Mouse (Mus musculus) gastrocnemius, adult 2 months (tissue): Measurements from ENCODE around the gene Sema4b. TPM values are rescaled to one million over a fixed set of nuclear protein-coding genes. Genes with fewer than 3 reads are reported as not detected.
A peak's percentile ranks its signal among the peaks of the same experiment; 100 is the strongest.

Experiments used
- DNase-seq: peaks from one replicate; pipeline ENCODE4 v3.0.0; 2022
- H3K27ac ChIP-seq: fragments of 200-600 bp; 2 replicates; pipeline ENCODE4 v1.8.1; 2022; ENCODE audit warnings: mild to moderate bottlenecking
- H3K4me3 ChIP-seq: fragments of 200-600 bp; 2 replicates; pipeline ENCODE4 v1.8.1; 2022; ENCODE audit warnings: mild to moderate bottlenecking, moderate library complexity
- CTCF ChIP-seq: fragments of 200-600 bp; IDR thresholded peaks from 2 replicates; pipeline ENCODE4 v1.8.1; 2022; ENCODE audit warnings: antibody characterized with exemption, mild to moderate bottlenecking, moderate library complexity
- intact Hi-C: fragments of 180-260 bp; cut with DNase I; formaldehyde crosslinking; loops from one replicate; pipeline ENCODE4 v1.15.1; 2025
- total RNA-seq, 2 experiments: library from RNA; stranded (reverse); gene quantifications; 2 replicates each; pipeline ENCODE4 v1.2.3; 2021

The Sema4b gene
- total RNA-seq, 2 experiments from 2014 or later = 1.8 to 2.1 TPM

DNA sequence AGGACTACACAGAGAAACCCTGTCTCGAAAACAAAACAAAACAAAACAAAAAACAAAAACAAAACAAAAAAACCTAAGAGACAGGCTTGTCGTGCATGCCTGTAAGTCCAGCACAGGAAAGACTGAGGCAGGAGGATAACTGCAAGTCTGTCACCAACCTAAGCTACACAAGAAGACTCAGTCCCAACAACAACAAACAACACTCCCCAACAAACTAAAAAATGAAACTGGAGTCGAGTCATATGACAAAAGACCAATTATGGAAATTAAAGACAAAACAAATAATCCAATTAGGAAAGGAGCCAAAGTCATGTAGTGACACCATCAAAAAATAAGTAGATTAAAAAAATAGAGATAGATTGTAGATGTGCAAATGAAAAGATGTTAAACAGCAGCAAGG is 6.4 kb upstream of the Sema4b start:
- Histone ChIP-seq H3K4me3 (no peak overlapping the region), H3K27ac (no peak overlapping the region)
- DNase-seq = no peak
- intact Hi-C loops = no loop called here
- no peak for TF ChIP-seq CTCF

DNA sequence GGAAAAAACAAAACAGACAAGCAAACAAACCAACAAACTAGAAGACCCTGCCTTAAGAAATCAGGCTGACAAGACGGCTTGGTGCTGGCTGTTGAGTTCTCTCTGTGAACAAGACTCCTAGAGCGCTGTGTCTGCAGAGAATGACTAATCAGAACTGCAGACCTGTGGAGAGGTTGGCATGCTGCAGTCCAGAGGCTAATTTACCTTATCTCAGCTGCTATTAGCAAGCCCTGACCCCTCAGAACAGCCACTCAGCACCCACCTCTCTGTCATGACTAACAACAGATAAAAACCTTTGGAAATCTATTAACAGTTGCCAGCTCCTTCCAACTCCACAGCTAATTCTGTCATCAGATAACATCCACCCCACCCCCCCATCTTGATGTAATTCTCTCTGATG is 5.6 kb upstream of the Sema4b start:
- Histone ChIP-seq H3K4me3 (no peak overlapping the region), H3K27ac (no peak overlapping the region)
- intact Hi-C loops = no loop called here
- no peak for DNase-seq
- no peak for TF ChIP-seq CTCF

DNA sequence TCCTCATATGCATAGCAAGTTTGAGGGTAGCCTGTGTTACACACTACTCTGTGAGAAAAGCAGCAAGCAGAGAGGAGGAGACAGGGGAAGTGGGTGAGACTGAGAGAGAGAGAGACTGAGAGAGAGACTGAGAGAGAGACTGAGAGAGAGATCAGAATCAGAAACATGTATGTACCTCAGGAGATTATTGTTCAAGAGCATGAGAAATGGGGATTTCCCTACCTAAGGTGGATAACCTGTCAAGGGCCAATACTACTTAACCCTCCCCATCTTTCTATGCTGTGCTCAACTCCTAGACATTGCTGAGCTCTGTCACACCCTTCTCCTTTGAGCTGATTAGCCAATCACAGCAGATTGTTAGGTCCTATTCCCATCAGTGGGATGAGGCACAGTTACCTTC is 4.5 kb upstream of the Sema4b start:
- TF ChIP-seq CTCF = no peak
- Histone ChIP-seq H3K4me3 (no peak overlapping the region), H3K27ac (no peak overlapping the region)
- no peak for DNase-seq
- intact Hi-C loops = no loop called here

DNA sequence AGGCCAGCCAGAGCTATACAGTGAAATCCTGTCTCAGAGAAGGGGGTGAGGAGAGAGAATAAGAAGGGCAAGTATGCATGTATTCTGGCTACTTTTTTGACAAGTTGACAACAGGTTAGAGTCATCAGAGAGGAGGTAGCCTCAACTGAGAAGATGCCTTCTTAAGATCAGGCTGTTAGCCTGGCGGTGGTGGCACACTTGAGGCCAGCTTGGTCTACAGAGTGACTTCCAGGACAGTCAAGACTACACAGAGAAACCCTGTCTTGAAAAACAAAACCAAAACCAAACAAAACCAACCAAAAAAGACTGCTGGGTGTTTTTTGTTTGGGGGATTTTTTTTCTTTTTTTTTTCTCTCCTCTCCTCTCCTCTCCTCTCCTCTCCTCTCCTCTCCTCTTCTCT is 3.2 kb upstream of the Sema4b start:
- TF ChIP-seq CTCF = no peak
- H3K4me3 ChIP-seq = no peak overlapping the region
- no peak overlapping the region for H3K27ac ChIP-seq
- intact Hi-C loops = no loop called here
- no peak for DNase-seq

DNA sequence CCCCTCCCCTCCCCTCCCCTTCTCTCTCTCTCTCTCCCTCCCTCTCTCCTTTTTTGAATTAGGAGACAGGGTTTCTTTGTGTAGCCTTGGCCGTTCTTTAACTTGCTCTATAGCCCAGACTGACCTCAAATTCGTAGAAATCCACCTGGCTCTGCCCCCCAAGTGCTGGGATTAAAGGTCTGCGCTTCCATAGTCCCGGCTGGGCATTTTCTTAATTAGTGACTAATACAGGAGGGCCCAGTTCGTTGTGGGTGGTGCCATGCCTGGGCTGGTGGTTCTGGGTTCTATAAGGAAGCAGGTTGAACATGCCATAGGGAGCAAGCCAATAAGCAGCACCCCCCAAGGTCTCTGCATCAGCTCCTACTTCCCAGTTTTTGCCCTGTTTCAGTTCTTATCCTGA is 2.7 kb upstream of the Sema4b start:
- intact Hi-C loops = no loop called here
- DNase-seq = no peak
- Histone ChIP-seq H3K27ac (no peak overlapping the region), H3K4me3 (no peak overlapping the region)
- TF ChIP-seq CTCF = no peak

DNA sequence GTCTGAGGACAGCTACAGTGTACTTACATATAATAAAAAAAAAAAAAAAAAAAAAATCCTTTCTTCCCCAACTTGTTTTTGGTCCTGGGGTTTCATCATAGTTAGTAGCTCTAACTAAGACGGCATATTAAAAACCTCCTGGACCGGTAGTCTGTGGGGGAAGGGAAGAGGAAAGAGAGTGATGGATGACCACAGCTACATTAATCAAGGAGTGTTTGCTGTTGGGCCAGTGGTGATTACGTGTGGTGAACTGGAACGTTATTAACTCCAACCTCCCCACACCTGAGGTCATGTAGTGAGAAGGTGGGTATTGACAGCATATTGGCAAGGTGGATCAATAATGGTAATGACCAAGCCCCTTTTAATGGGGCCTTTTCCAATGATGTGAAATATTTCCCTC is 2.1 kb upstream of the Sema4b start:
- Histone ChIP-seq H3K27ac (peak overlapping the region; percentile 87; the same call in 1 of the 2 replicates), H3K4me3 (no peak overlapping the region)
- no peak for TF ChIP-seq CTCF
- DNase-seq = no peak
- intact Hi-C loops = no loop called here

DNA sequence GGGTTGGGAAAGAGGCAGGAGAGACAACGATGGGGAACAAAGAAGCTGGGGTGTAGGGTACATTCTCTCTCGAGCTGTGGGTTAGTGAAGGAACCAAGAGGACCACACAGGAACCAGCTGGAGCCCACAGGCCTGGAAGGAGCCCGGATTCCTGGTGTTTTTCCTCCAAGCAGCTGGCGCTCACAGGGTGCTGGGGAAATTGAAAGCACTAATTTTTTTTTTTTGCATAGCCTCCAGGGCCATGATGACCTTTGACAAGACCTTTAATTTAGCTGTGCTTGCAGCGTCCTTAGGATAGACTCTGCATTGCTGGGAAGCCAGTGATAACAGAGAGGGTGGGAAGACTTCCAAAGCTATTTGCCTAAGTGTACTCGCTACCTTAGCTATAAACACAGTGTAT is 1.7 kb upstream of the Sema4b start:
- Histone ChIP-seq H3K27ac (peak overlapping the region; percentile 87), H3K4me3 (no peak overlapping the region)
- DNase-seq = no peak
- intact Hi-C loops = no loop called here
- no peak for TF ChIP-seq CTCF

DNA sequence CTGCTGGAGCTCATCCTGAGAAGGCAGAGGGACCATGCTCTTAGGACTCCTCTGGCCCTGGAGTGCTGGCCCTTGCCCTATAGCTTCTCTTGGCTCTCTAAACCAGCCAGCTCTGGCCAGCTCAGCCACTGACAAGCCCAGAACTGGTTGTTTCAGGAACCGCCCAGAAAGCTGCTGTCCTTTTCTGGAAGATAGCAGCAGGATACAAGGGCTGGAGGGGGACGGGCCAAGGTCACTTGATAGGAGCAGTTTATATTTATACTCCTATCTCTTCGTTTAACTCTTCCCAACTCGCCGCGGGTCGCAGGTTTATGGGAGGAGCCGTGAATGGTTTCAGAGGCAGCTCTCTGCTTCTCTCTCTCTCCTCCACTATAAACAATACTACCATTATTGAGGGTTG is 620 bp upstream of the Sema4b start:
- intact Hi-C loops = no loop called here
- Histone ChIP-seq H3K4me3 (peak overlapping the region; percentile 81), H3K27ac (peak overlapping the region; percentile 87)
- DNase-seq = peak; percentile 65
- TF ChIP-seq CTCF = no peak

DNA sequence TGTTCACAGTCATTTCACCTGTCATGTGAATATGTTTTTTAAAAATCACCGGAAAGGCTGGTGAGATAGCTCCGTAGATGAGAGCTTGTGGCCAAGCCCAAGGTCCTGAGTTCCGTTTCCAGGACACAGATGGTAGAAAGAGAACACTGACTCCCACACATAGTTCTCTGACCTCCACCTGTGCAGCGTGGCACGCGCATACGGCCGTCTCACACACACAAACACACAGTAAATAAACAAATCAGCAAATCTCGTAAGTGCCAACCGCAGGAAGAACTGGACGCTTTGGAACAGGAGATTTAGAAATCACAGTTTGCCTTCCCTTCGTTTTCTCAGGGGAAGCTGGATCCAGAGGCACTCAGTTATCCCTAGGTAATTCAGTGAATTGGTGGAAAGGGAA is 860 bp downstream of the Sema4b start:
- Histone ChIP-seq H3K27ac (peak overlapping the region; percentile 87; the same call in 1 of the 2 replicates), H3K4me3 (peak overlapping the region; percentile 81)
- no peak for DNase-seq
- intact Hi-C loops = no loop called here
- no peak for TF ChIP-seq CTCF

DNA sequence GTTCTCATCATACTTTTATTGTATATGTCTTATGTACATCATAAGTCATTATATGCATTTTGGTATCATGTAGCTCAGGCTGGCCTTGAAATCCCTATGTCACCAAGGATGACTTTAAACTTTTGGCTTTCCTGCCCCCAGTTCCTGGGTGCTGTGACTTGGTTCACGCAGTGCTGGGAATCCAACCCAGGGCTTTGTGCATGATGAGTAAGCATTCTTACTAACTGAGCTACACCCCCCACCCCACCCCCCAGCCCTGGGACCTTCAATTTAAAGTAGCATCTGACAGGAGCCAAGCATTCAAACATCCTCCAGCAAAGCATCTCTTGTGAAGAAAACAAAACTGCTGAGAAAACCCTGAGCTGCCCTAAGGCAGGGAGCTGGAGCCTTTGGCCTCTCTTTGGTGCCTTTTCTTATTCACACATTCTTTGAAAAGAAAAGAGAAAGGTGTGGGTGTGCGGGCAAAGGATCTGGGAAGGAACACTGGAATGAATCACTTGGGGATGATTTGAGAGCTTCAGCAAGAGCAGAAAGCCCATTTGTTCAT is 2.0 kb downstream of the Sema4b start:
- intact Hi-C loops = no loop called here
- TF ChIP-seq CTCF = no peak
- no peak overlapping the region for H3K27ac ChIP-seq
- no peak for DNase-seq
- no peak overlapping the region for H3K4me3 ChIP-seq

DNA sequence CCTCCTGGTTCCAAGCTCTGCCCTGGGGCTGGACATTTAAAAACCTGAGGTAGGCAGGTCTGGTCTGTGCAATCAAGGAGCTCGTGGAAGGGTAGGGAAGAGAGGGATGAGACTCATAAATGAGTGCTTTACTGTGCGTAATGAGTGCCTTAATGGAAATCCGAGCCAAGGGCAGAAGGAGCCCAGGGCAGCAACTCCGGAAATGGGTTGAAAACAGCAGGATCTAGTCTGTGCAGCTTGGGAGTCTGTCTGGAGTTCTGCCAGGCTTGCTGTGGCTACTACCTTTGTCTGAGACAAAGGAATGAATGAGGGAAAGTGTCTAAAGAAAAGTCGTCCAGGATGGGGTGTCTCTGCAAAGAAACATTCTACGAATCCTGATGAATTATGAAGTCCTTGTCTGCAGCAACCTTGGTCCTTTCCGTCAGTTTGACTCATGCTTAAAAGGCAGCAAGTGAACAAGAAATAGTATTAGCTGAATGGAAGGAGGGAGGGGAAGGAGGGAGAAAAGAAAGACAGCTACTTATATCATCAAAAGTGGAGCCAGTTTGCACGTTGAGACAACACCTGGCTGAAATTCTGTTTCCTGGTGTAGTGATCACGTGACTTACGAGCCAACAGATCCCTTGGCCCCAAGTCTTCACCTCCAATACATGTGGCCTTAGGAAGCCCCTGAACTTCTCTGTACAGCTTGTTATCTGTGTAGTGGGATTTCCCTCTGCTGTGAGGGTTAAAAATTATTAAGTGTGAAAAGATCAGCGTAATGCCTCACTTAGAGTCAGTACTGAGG is 2.7 kb downstream of the Sema4b start:
- intact Hi-C loops = no loop called here
- no peak overlapping the region for H3K27ac ChIP-seq

DNA sequence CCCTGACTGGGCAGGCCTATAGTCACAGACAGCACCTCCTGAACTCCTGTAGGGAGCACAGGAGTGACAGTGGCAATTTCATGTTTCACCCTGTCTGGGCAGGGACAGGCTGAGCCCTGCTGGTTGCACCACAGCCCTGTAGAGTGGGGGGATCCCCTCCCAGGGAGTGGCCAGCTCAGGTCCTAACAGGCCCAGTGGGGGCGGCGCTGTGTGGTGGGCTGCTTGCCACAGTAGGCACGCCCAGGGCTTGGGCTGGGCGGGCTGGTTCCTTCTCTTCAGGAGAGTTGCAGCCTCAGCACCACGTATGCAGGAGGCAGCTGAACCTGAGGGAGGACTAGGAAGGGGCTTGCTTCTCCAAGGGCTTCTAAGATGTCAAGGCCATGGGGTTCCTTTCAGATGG is 4.8 kb downstream of the Sema4b start:
- intact Hi-C loops = no loop called here
- Histone ChIP-seq H3K4me3 (no peak overlapping the region), H3K27ac (peak overlapping the region; percentile 79)
- no peak for TF ChIP-seq CTCF
- peak; percentile 49 for DNase-seq

More for the DNA sequence above, 2.7 kb downstream of the Sema4b start:
- no peak for TF ChIP-seq CTCF
- DNase-seq = no peak
- H3K4me3 ChIP-seq = no peak overlapping the region

DNA sequence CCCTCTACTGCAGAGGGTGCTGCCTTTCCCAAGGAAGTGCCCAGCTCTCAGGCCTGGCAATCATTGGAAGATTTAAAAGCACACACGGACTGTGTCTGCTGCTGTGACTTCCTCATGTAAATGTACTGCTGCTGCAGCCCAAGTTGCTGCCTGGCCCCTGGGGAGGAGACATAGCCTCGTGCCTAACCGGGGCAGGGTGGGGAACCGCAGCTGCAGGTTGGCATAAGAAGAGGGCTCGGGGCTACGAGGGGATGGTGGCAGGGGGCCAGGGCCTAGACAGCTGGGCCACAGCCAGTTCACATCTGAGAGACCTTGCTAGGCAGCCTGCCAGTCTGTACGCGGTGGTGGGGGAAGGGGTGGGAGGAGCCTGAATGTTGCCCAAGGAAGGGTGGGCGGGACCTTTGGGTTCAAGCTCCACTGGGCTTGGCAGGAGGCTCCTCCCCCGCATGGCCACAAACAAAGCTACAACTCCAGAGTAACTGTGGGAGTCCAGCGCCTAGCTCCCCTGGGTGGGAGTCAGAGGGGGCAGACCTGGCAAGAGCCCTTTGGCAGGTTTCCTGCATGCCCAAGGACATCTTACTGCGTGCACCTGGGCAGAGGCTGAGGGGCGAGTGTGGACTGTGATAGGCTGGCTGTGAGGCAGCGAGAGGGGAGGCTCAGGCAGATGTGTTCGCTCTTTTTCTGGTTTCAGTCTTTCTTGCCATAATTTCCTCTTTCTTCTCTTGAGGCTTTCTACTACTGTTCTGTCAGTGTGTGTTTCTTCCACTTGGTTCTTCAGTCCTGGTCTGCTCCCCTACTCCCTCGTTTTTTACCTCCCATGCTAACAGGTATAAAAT is 5.8 kb downstream of the Sema4b start:
- DNase-seq = peak; percentile 77
- intact Hi-C loops = no loop called here
- no peak for TF ChIP-seq CTCF
- H3K4me3 ChIP-seq = peak overlapping the region; percentile 68
- H3K27ac ChIP-seq = peak overlapping the region; percentile 79
